Mouse (Mus musculus) heart, adult 18-20 months (tissue): ENCODE data around the gene Ctnnd2. TPM values are rescaled to one million over a fixed set of nuclear protein-coding genes. Genes with fewer than 3 reads are reported as not detected.

ENCODE experiments used
- DNase-seq, 2 experiments: peaks; one replicate each; pipeline ENCODE4 v3.0.0; 2021 to 2022; ENCODE audit warnings: mixed read lengths in 1 of 2
- total RNA-seq, 2 experiments: library from RNA; stranded (reverse); gene quantifications; 2 replicates each; pipeline ENCODE4 v1.2.3; 2021

The Ctnnd2 gene
- total RNA-seq, 2 experiments from 2014 or later: 0.22 to 0.23 TPM

DNA sequence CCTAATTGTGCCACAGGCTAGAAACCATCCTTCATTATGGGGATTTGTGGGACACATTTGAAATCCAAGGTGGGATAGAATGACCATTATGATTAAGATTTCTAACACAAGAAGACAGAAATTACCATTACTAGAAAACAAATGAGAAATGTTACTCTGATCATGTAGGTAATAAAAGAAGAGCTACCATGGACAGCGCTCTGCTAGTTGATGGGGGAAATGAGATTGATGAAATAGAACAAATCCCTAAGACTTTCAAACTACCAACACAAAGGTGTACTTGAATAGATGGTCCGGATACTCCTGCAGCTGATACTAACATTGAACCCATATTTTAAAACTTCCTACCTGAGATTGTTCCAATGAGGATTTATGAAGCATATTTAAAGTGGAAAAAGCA, 68.5 kb downstream of the Ctnnd2 start:
- no peak for DNase-seq

- DNase-seq: no peak
Measured at GRCm38 (mm10) chr15:30268822-30269221, 96.4 kb downstream of the Ctnnd2 start.

DNA sequence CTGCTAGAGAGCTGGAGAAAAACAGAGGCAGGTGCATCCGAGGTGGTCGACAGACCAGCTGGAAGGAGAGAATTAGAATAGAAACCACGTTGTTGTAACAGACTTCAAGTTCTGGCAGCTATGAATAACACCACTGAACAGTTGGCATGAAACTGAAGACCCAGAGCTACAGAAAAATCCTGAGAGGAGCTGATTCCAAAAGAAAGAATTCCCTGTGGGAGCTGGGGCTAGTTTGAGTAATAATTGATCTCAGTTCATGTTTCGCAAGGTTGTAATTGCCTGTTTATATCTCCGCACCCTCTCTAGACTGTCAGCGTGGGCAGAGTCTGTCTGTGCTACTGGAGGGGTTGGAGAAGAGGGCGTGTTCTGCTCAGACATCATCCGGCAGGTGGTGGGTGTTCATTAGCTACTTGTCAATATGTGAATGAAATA, 98.8 kb downstream of the Ctnnd2 start:
- no peak for DNase-seq

- DNase-seq: no peak
Measured at GRCm38 (mm10) chr15:30272326-30272725, 99.9 kb downstream of the Ctnnd2 start.

GRCm38 (mm10) chr15:30275721-30276120, 103.3 kb downstream of the Ctnnd2 start:
- no peak for DNase-seq

- DNase-seq: no peak
Measured at GRCm38 (mm10) chr15:30276691-30277090, 104.3 kb downstream of the Ctnnd2 start.

DNA sequence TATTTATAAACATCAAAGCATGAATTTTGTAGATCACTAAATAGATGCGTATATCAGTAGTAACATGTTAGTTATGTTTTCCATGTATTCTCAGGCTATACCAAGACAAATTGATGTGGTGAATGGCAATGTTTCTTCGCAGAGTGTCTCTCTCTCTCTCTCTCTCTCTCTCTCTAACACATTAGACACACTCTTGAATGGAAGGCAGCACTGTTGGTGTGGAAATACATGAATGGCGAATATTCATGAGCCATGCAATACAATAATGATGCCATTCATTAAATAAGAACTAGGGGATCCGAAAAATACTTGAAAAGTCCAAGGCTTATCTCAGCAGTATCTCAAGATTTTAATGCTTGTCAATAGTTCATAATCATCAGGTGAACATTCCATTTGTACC, 106.2 kb downstream of the Ctnnd2 start:
- no peak for DNase-seq

DNA sequence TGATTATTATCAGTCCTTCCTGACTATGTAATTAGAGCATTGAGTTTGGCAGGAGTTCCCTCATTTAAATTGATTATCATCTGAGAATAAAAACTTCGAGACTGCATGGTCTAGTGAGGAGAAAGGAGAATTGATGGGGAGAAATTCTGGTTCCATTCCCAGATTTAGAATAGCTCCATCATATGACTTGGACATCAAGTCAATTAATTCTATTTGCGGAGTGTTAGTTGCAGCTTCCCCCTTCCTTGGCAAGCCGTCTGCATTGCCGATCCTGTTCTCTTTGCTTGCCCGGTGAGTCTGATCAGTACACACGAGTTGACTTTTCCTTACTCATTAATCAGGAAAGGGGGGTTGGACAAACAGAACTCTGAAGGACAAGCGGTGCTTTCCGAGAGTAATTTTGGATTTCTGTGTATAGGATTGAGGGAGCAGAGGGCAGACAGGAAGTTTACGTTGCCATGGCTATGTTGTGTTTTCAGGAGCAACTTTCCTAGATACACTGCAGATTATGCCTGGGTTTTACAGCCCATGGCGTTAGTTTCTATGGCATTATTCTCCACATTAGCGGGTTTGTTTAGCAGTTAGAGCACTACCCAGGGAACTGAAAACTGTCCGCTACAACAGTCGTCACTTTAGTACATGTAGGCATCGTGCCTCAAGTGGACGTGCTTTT, 113.3 kb downstream of the Ctnnd2 start:
- no peak for DNase-seq

- no peak for DNase-seq
Measured at GRCm38 (mm10) chr15:30286245-30286642, 113.9 kb downstream of the Ctnnd2 start.

- no peak for DNase-seq
Measured at GRCm38 (mm10) chr15:30302824-30303223, 130.4 kb downstream of the Ctnnd2 start.

DNA sequence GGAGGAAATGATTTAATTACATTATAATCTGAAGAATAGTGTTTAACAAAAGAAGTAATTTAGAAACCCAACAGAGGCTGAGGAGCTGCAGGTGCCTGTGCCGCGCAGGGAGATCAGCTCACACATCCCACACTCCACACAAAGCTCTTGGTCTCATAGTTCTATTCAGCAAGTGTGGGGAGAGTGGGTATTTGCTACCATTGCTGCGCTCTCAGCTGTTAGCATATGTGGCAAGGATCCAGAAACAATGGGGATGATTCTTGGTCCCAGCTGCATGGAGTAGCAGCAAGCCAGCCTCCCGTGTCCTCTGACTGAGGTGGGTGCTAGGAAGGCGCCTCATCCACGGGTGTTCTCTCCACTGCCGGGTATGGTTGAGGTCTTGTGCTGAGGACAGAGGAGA, 134.0 kb downstream of the Ctnnd2 start:
- no peak for DNase-seq

DNA sequence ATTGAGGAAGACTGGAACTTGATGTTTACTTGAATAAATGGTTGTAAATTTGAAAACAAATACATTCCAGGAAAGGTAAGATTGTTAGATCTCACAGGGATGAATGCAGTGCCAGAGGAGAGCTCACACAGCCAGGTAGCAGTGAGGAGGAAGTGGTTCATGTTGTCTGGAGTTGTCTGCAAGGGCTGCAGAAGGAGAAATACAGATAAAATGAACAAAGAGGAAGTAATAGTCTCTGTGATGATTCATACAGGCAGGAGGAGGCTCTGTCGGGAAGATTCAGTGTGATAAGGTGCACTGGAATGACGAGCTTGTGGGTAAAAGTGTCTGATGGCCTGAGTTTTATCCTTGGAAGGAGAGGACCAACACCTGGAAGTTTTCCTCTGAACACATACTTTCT, 150.2 kb downstream of the Ctnnd2 start:
- no peak for DNase-seq

DNA sequence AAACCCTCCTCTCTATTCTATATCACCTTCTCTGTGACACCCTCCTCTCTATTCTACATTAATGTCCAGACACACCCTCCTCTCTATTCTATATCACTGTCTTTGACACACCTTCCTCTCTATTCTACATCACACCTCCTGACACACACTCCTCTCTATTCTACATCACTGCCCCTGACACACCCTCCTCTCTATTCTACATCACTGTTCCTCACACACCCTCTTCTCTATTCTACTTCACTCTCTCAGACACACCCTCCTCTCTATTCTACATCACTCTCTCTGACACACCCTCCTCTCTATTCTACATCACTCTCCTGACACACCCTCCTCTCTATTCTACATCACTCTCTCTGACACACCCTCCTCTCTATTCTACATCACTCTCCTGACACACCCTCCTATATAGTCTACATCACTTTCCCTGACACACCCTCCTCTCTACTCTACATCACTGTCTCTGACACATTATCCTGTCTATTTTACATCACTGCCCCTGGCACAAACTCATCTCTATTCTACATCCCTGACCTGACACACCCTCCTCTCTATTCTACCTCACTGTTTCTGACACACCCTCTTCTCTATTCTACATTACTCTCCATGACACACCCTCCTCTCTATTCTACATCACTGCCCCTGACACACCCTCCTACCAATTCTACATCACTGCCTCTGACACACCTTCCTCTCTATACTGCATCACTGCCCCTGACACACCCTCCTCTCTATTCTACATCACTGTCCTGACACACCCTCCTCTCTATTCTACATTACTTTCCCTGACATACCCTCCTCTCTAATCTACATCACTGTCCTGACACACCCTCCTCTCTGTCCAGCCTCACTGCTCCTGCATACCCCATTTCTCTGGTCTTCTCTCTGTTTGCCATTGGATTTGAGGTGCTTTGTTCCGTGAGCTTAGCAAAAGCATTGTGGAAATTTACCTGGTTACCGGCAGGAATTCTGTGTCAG, 161.2 kb downstream of the Ctnnd2 start:
- no peak for DNase-seq

GRCm38 (mm10) chr15:30338585-30339197, 166.3 kb downstream of the Ctnnd2 start:
- DNase-seq: no peak

GRCm38 (mm10) chr15:30345754-30346153, 173.4 kb downstream of the Ctnnd2 start:
- no peak for DNase-seq

DNA sequence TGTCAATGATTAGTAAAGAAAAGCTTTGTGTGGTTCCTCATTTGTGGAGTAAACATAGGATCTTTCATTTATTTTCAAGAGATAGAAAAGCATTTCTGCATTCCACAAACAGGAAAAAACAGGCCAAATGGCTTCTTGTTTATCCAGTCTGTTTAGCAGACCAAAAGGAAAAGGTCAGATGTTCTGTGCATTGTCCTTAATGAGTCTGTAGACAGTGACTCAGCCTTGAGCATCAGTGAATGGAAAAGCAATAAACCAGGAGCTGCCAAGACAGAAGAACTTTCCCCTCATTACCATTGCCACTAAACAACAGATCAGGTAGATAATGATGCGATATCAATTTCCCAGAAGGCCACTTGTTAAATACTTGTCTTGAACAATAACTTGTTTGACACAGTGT, 192.1 kb downstream of the Ctnnd2 start:
- no peak for DNase-seq

GRCm38 (mm10) chr15:30369997-30370396, 197.6 kb downstream of the Ctnnd2 start:
- DNase-seq: no peak

DNA sequence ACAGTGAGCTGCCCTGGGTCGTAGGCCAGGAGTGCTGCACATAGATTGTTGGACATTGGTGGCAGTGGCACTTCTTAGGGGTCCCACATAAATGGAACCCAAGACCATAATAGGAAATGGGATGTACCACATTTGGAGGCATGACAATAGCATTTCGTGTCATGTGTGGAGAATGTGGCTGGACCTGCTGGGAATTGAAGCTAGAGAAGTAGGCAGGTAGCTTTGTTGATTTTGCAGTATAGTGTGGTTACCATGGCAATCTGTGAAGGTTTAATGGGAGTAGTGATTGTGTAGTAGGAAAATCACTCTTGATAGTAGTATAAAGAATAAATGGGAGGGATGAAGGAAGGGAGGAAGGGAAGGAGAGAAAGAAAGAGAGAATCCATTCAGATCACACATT, 198.8 kb downstream of the Ctnnd2 start:
- DNase-seq: no peak

DNA sequence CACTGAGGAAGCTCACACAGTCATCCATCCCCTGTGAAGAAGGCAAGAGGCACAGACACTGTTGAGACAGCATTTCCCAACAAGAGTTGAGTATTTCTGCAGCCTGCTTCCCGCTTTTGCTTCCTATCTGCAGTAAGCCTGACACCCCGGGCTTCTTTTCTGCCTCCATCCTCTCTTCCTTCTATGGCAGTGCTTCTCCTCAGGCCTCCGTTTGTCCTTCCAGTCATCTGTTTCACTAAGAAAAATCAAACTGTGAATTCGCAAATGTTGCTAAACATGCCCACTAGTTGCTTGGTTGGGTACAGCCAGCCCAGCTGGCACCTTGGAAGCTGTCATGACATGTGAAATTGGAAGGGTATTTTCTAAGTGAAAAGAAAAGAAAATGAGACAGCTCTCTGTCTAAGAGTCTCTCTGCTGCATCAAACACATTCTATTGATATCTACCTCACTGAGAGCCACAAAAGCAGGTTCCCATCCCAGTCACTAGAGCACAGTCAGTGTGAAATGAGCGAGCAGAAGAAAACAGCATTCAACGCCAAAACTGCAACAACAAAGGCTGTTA, 201.3 kb downstream of the Ctnnd2 start:
- DNase-seq: no peak

- no peak for DNase-seq
Measured at GRCm38 (mm10) chr15:30374907-30375306, 202.5 kb downstream of the Ctnnd2 start.

- DNase-seq: no peak
Measured at GRCm38 (mm10) chr15:30383075-30383842, 210.9 kb downstream of the Ctnnd2 start.

DNA sequence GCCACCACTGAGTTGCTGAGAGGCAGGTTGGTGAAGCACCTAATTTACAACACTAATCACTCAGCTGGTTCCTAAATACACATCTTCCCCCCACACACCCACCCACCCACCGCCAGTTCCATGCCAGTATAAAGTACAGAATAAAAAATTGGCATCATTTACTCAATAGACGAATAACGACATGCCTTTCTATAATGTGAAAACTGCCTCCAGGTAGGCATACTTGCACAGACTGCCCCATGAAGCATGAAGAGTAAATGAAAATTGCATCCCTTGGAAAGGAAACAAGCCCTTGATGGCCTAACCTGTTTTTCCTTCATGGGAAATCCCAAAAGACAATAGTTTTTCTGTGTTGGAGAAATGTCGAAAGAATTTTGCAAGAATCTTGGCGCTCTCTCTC, 212.0 kb downstream of the Ctnnd2 start:
- DNase-seq: no peak
